Mouse (Mus musculus) intestine, embryonic 14.5 days (tissue): Measurements from ENCODE around the gene Mtmr10. TPM values are rescaled to one million over a fixed set of nuclear protein-coding genes. Genes with fewer than 3 reads are reported as not detected.
A peak's percentile ranks its signal among the peaks of the same experiment; 100 is the strongest.

ENCODE experiments used
- ATAC-seq: fragments of 200-750 bp; cut with Nextera tagmentation; replicated peaks from 2 replicates; pipeline ENCODE4 v1.8.0; 2017; ENCODE audit warnings: low read depth, moderate number of reproducible peaks, moderate TSS enrichment, moderate library complexity; ENCODE audit not compliant: low FRiP score, low TSS enrichment
- DNase-seq: peaks from one replicate; pipeline ENCODE4 v3.0.0-alpha.2; 2018; ENCODE audit warnings: low spot score
- H3K27ac ChIP-seq: fragments of 300-500 bp; sonication (generic); 2 replicates; pipeline ENCODE4 v1.5.1; 2014; ENCODE audit warnings: low read depth, mild to moderate bottlenecking, control low read depth
- H3K27me3 ChIP-seq: fragments of 300-500 bp; sonication (generic); replicated peaks from 2 replicates; pipeline ENCODE4 v1.6.1; 2014; ENCODE audit warnings: low read length, control low read depth; ENCODE audit not compliant: control insufficient read depth, insufficient read depth
- H3K36me3 ChIP-seq: fragments of 300-500 bp; sonication (generic); 2 replicates; pipeline ENCODE4 v1.6.1; 2014; ENCODE audit warnings: low read length, control low read depth; ENCODE audit not compliant: control insufficient read depth, insufficient read depth
- H3K4me1 ChIP-seq: fragments of 300-500 bp; sonication (generic); replicated peaks from 2 replicates; pipeline ENCODE4 v1.6.1; 2014; ENCODE audit warnings: low read length, control low read depth, mixed read lengths; ENCODE audit not compliant: control insufficient read depth, insufficient read depth
- H3K4me2 ChIP-seq: fragments of 300-500 bp; sonication (generic); 2 replicates; pipeline ENCODE4 v1.6.1; 2014; ENCODE audit warnings: low read length
- H3K4me3 ChIP-seq: fragments of 300-500 bp; sonication (generic); 2 replicates; pipeline ENCODE4 v1.5.1; 2014; ENCODE audit warnings: low read depth, low read length, control low read depth, mixed read lengths
- H3K9ac ChIP-seq: fragments of 300-500 bp; sonication (generic); 2 replicates; pipeline ENCODE4 v1.6.1; 2014; ENCODE audit warnings: mild to moderate bottlenecking, low read length
- H3K9me3 ChIP-seq: fragments of 300-500 bp; sonication (generic); 2 replicates; pipeline ENCODE4 v1.6.1; 2016; ENCODE audit warnings: low read length, control low read depth; ENCODE audit not compliant: control insufficient read depth
- WGBS: fragments of 180-500 bp; shearing (Covaris S2); extraction: QIAGEN DNeasy Blood & Tissue Kit; methylation state at CpG from one replicate; pipeline ENCODE4 v1.1.7; 2014; 5-methylcytosine and 5-hydroxymethylcytosine counted together
- polyA plus RNA-seq: library from polyadenylated mRNA; unstranded; fragments of >200 nt; fragmentation: Nextera tagmentation; extraction: Ambion mirVana; gene quantifications from 2 replicates; pipeline ENCODE4 v1.2.1, GENCODE M21; 2014

Mtmr10 gene
- polyA plus RNA-seq, 1 experiment from 2014 or later: 8.8 TPM

DNA sequence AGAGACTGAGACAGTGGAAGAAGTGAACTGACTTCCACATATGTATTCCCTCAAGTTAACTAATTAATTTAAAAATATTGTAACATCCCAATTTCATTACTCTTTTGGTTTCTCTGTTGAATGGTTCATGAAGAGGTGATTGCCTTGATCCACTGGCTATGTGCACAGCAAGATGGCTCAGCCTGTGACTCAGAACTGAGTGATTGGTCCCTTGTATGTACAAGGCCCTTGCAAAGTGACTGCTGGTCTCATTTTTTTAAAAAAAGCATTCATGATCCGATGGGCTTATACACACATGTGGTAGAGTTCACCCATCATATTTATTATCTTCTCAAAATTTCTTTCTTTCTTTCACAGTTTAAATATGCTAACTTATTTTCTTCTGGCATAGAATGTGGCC lies 8.9 kb upstream of the Mtmr10 start:
- ATAC-seq: no peak

DNA sequence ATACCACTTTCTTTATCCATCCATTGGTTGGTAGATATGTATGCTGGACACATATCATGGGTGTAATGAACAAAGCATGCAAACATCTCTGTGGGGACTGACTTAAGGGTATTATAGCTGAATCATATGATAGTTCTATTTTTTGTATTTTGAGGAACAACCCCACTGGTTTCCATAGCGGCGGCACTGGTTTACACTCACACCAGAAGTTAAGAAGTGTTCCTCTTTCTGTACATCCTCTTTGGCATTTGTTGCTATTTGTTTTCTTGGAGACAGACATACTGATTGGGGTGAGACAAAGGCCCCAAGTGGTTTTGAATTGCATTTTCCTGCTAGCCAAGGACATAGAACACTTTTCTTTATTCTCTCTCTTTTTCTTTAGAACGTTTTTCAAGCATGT lies 7.9 kb upstream of the Mtmr10 start:
- H3K27ac ChIP-seq: no peak overlapping the region
- H3K36me3 ChIP-seq: no peaks in the 10 kb centered on the region
- WGBS: 77% methylated on average over 3 of the region's 3 CpGs
- DNase-seq (no peak), ATAC-seq (no peak)
- no peaks in the 10 kb centered on the region for H3K9me3 ChIP-seq
- no peaks in the 10 kb centered on the region for H3K4me1 ChIP-seq
- no peak overlapping the region for H3K4me3 ChIP-seq
- H3K9ac ChIP-seq: no peak overlapping the region
- H3K27me3 ChIP-seq: no peaks in the 10 kb centered on the region
- H3K4me2 ChIP-seq: no peak overlapping the region

More for the DNA sequence above, 8.9 kb upstream of the Mtmr10 start:
- Histone ChIP-seq H3K4me1 (no peaks in the 10 kb centered on the region), H3K4me3 (no peak overlapping the region), H3K4me2 (no peak overlapping the region), H3K27ac (no peak overlapping the region), H3K9ac (no peak overlapping the region), H3K36me3 (no peaks in the 10 kb centered on the region), H3K9me3 (no peaks in the 10 kb centered on the region), H3K27me3 (no peaks in the 10 kb centered on the region)
- DNase-seq: no peak
- WGBS: 88% methylated on average over 1 of the region's 1 CpGs

DNA sequence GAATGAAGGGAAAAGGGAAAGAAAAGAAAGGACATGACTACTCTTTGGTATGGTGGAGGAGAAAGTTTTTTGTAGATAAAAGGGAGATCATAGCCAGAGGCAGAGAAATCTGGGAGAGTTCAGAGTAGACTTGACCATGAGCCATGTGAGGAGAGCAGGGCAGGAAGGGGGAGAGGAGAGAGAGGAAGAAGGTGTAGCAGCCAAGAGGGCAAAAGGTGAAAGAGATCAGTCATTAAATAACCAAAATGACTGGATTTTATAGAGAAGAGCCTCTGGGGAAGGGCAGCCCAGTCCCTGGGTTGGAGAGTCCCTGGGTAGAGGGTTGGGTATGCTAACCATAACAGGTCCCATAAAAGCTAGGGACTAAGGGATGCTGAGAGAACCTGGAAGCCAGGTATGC lies 887 bp upstream of the Mtmr10 start:
- peak overlapping the region; percentile 84; the same call in 1 of the 2 replicates for H3K4me3 ChIP-seq
- peak overlapping the region; percentile 64 for H3K4me2 ChIP-seq
- no peak for ATAC-seq
- no peak for DNase-seq
- no peaks in the 10 kb centered on the region for H3K9me3 ChIP-seq
- H3K27ac ChIP-seq: no peak overlapping the region
- no peaks in the 10 kb centered on the region for H3K36me3 ChIP-seq
- no peaks in the 10 kb centered on the region for H3K27me3 ChIP-seq
- H3K9ac ChIP-seq: no peak overlapping the region
- H3K4me1 ChIP-seq: no peaks in the 10 kb centered on the region; the same call in 1 of the 2 replicates

DNA sequence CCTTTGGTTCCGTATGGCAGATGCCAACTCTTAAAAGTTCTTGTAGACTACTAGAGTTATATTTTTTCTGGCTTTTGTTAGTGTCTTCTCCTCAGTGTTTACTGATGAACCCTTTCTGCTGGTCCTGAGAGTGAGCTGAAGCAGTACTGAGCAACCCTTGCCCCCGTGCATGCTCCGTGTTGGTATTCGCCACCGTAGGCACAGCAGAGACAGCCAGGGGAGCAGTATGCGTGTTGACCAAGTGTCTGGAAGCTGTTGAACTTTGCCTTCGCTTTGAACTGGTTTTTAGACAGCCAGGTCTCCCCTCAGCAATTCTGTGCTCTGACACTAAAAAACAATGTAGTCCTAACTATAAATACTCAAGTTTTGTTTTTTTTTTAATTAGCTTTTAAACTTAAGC lies 2.0 kb downstream of the Mtmr10 start:
- H3K9ac ChIP-seq: no peak overlapping the region
- H3K36me3 ChIP-seq: no peaks in the 10 kb centered on the region
- no peaks in the 10 kb centered on the region for H3K27me3 ChIP-seq
- H3K27ac ChIP-seq: no peak overlapping the region
- no peaks in the 10 kb centered on the region; the same call in 1 of the 2 replicates for H3K4me1 ChIP-seq
- H3K4me3 ChIP-seq: no peak overlapping the region
- 91% methylated on average over 7 of the region's 7 CpGs for WGBS
- ATAC-seq: no peak
- H3K9me3 ChIP-seq: no peaks in the 10 kb centered on the region
- no peak for DNase-seq
- no peak overlapping the region for H3K4me2 ChIP-seq

DNA sequence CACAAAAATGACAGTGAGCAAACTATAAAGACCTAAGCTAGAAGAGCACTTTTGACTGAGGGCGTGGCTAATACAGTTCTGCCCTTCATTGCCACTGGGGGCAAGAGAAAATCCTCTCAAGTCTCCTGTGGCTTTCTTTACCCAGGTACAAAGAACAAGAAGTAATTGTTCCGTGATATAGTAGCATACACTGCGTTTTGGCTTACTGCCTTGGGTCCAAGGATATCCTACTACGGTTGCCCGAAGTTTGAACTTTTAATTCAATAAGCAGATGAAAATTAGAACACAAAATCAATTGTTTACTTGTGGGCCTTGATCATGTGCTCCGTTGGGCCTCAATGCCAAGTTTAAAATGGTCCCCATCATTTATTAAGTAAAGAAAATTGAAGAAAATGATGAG lies 3.0 kb downstream of the Mtmr10 start:
- Histone ChIP-seq H3K27me3 (no peaks in the 10 kb centered on the region), H3K4me2 (no peak overlapping the region), H3K4me3 (no peak overlapping the region), H3K9ac (no peak overlapping the region), H3K27ac (no peak overlapping the region), H3K4me1 (no peaks in the 10 kb centered on the region; the same call in 1 of the 2 replicates), H3K9me3 (no peaks in the 10 kb centered on the region), H3K36me3 (no peaks in the 10 kb centered on the region)
- 78% methylated on average over 6 of the region's 6 CpGs for WGBS
- DNase-seq (no peak), ATAC-seq (no peak)

DNA sequence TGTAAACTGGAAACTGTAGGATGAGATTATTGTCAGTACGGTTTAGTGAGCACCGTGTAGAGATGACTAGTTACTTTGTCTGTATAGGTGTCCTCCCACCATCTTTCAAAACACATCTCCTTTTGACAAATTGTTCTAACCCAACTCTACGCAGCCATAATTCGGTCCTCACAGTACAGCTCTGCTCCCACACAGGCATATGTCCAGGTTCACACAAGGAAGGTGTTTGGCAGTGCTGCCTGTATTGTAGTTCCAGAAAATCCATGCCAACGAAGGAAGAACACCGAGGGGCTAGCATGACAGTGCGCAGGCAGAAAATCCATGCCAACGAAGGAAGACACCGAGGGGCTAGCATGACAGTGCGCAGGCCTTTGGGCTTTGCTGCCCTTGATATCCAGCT lies 4.3 kb downstream of the Mtmr10 start:
- H3K27ac ChIP-seq: no peak overlapping the region
- no peak overlapping the region for H3K9ac ChIP-seq
- no peaks in the 10 kb centered on the region for H3K36me3 ChIP-seq
- H3K4me1 ChIP-seq: no peaks in the 10 kb centered on the region; the same call in 1 of the 2 replicates
- no peak overlapping the region for H3K4me3 ChIP-seq
- no peaks in the 10 kb centered on the region for H3K27me3 ChIP-seq
- H3K9me3 ChIP-seq: no peaks in the 10 kb centered on the region
- H3K4me2 ChIP-seq: no peak overlapping the region
- no peak for ATAC-seq
- WGBS: 94% methylated on average over 10 of the region's 10 CpGs
- DNase-seq: no peak

DNA sequence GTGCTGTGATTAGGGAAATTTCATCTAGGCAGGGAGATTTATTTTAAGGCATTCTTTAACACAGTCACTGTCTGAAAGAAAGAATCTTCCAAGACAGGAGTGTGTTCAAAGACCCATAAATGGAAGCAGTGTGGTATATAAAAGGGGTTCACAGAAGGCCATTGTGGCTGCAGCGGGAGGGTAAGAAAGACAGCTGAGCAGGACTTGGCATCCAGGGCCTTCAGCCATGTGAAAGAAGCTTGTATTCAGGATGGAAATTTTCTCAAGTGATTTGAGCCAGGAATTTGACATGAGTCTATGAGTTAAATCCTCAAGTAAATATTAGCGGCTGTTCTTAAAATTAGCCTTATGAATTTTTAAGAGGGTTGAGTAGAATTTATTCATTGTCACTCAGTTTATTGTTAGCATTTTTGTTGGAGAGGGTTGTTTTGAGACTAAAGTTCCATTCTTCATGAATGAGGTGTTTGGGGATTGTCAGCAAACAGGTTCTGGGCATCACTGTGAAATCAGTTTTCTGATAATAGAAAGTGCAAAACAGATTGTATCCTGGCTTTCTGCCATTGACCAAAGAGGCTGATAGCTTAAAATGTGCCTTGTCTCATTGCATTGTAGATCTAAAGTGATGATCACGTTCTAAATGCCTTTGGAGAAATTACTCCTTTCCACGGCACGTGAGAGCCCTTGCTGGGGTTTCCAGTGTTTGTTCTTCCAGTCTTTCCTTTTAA lies 9.0 kb downstream of the Mtmr10 start:
- no peak overlapping the region for H3K9ac ChIP-seq
- no peaks in the 10 kb centered on the region for H3K27me3 ChIP-seq
- WGBS: 59% methylated on average over 5 of the region's 5 CpGs
- H3K4me3 ChIP-seq: no peak overlapping the region
- no peaks in the 10 kb centered on the region for H3K9me3 ChIP-seq
- DNase-seq: no peak
- no peak for ATAC-seq
- H3K36me3 ChIP-seq: peaks cover 12% of the 10 kb centered on the region
- H3K4me2 ChIP-seq: no peak overlapping the region
- no peaks in the 10 kb centered on the region for H3K4me1 ChIP-seq
- H3K27ac ChIP-seq: no peak overlapping the region; the same call in 1 of the 2 replicates

DNA sequence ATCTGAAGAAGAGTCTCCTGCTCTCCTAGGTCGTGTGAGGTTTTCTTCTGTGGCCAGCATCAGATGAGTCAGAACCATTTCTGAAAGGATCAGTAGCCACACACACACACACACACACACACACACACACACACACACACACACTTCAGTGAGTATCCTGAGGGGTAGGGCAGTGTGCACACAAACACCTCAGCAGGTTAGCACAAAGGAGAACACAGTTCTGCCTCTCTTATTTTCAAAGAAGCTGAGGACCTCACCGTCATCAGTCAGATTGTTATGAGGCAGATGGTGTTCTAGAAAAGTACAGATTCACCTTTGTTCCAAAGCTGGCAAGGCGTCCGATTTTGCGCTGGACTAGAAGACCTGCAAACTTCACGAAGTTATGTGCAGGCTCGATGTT lies 22.8 kb downstream of the Mtmr10 start:
- no peaks in the 10 kb centered on the region for H3K27me3 ChIP-seq
- no peak overlapping the region for H3K27ac ChIP-seq
- H3K4me1 ChIP-seq: no peaks in the 10 kb centered on the region
- DNase-seq (no peak), ATAC-seq (no peak)
- no peaks in the 10 kb centered on the region for H3K9me3 ChIP-seq
- H3K4me3 ChIP-seq: no peak overlapping the region
- H3K9ac ChIP-seq: no peak overlapping the region
- 80% methylated on average over 7 of the region's 7 CpGs for WGBS
- peaks cover 18% of the 10 kb centered on the region; the same call in 1 of the 2 replicates for H3K36me3 ChIP-seq
- no peak overlapping the region for H3K4me2 ChIP-seq

DNA sequence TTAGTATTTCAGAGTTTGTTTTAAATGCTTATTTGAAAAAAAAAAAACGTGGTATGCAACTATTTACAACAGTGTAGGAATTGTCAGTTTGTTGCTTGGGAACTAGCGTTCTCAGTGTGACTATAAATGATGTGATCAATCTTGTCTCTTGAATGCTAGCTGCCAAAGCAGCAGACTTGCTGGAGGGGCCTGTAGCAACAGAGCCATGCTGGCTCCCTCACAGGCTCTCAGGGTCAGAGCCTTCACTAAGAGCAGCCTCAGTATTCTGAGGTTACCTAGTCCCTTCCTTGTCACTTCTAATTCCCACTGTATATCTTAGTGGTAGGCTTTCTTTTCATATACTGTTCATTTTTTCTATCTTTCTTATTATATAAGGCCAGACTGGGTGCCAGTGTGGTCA lies 23.3 kb downstream of the Mtmr10 start:
- no peak for ATAC-seq
- WGBS: 55% methylated on average over 2 of the region's 2 CpGs

More for the DNA sequence above, 23.3 kb downstream of the Mtmr10 start:
- DNase-seq: no peak
- peaks cover 18% of the 10 kb centered on the region; the same call in 1 of the 2 replicates for H3K36me3 ChIP-seq
- H3K4me1 ChIP-seq: no peaks in the 10 kb centered on the region
- H3K4me3 ChIP-seq: no peak overlapping the region
- no peak overlapping the region for H3K4me2 ChIP-seq
- no peaks in the 10 kb centered on the region for H3K27me3 ChIP-seq
- no peak overlapping the region for H3K27ac ChIP-seq
- H3K9ac ChIP-seq: no peak overlapping the region
- no peaks in the 10 kb centered on the region for H3K9me3 ChIP-seq
